Mouse (Mus musculus) right cerebral cortex, postnatal 25 days (tissue): ENCODE results near the gene Fam71f2.

ENCODE experiments used
- DNase-seq: peaks from one replicate; pipeline ENCODE4 v3.0.0; 2022

Fam71f2 gene

DNA sequence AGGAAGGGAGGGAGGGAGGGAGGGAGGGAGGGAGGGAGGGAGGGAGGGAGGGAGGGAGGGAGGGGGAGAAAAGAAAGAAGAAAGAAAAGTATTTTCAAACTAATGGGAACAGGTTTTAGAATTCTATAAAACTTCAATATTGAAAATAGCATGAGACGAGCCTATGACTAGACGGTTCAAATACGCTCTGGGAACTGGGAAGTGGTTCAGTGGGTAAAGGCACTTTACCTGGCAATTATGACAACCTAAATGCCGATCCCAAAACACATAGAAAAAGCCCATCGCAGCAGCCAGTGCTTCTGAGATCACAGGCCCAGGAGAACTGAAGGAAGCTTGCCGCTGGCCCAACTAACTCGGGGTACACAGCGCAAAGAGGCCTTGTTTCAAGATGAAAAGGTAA is at the start of gene Fam71f2:
Fam71f2 (plus strand) TSS at position 301 of the 400 bp plus-strand sequence.
- no peak for DNase-seq

DNA sequence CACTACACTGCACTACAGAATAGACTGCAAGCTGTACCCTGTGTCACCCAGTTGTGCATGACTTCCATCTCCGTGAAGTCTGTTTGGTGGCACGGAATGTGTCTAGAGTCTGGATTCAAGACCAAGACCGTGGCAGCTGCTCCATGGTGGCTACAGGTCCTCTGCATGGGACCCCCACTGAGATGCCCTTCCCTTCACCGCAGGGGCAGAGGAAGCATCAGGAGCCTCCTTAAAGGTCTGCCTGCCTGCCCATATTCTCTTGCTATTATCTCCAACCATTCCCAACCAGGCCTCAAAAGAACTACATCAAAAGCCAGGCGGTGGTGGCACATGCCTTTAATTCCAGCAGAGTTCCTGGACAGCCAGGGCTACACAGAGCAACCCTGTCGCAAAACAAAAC is 49.0 kb upstream of the Fam71f2 start:
- no peak for DNase-seq

DNA sequence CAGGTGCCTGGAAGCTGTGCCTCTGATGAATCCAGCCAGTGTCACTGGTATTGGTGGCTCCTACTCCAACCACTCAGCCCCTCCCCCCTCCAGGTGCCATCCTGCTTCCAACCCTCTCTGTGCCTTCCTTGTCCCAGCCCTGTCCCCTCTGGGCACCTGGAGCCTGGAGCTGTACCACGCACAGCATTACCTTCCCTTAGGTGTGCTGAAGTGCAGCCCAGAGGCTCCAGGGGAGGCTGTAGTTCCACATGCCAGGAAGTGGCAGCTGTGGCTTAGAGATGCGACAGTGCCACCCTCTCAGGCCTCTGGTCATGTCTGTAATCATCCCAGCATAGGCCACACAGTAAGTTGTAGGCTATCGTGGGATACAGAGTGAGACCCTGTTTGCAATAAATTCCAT is 47.6 kb upstream of the Fam71f2 start:
- no peak for DNase-seq

DNA sequence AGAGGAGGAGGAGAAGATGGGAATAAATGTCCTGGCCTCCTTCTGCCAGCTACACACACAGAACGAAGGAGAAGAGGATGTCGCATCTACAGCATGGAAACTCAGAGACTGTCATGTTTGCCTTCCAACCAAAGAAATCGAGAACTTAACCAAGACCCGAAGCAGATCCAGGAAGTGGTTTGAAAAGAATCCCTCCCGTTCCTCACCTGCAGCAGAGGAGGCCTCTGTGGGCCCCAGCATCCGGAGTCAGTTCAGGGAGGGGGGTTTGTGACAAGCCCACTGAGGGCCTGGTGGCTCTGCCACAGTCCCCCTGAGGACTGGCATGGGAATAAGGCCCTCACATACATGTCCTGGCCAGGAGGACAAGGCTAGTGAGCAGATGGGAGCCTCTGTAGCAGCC is 47.1 kb upstream of the Fam71f2 start:
- DNase-seq, result no peak

DNA sequence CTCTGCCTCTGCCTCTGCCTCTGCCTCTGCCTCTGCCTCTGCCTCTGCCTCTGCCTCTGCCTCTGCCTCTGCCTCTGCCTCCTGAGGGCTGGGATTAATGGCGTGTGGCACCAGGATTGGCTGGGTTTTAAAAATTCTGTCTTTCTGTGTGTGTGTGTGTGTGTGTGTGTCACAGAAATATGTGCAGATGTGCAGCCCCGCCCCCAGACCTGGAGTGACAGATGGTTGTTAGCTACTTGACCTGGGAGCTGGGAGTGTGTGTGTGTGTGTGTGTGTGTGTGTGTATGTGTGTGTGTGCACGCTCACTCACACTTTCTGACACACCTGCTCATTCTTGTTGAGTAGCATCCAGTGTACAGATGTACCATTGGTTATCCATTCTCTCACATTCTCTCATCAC is 45.7 kb upstream of the Fam71f2 start:
- no peak for DNase-seq

DNA sequence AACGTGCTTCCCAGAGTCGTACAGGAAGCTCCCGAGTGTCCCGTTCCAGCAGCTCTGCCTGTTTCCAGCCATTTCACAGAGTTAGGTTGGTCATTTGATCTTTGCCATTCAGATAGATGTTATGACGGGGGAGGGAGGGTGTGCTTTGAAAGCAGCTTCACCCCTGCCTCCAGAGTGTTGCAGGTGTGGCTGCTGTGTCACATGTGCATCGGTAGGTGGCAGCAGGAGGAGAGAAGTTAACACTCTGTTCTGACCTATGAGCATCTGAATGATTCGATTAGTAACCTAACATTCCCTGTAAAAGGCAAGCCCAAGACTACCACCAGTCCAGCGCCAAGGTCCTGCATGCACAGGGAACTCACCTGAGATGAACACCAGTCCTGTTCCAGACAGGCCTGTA is 45.1 kb upstream of the Fam71f2 start:
- DNase-seq, result no peak

DNA sequence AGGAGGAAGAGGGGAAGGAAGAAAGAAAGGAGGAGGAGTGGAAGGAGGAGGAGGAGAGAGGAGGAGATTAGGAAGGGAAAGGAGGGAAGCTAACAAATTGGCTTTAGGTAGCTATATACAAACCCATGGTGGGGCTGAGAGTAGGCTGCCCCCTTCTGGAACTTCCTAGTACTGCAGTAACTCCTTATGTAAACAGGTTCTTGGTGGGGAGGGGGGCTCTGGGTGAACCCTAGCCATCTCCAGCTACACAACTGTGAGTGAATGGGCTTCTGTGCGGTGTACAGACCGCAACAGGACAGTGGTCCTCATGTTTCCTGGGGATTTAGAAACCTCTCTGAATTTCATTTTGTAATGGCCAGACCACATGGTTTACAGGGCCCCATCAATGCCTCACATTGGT is 38.6 kb upstream of the Fam71f2 start:
- no peak for DNase-seq

DNA sequence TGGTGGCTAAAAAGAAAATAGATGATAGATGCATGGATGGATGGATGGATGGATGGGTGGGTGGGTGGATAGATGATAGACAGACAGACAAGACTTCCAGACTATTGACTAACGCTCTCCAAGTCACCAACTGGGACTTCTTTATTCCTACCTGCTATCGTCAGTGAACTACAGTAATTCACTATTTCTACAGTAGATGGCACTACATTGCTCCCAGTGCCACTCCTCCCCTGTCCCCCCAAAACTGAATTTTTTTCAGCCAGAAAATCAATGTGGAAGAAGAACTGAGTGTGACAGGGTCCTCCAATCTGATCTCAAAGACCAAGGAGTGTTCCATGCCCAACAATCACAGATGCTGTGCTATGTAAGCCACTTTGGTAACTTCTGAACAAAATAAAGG is 37.7 kb upstream of the Fam71f2 start:
- DNase-seq, result no peak

DNA sequence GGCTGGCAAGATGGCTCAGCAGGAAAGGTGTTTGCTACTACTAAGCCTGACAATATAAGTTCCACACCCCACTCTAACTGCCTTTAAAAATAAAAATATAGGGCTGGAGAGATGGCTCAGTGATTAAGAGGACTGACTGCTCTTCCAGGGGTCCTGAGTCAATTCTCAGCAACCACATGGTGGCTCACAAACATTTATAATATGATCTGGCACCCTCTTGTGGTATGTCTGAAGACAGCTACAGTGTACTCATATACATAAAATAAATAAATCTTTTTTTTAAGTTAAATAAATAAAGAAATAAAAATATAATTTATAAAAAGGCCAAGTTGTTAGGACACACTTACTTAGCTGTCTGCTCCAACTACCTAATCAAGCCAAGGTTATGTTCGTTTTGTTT is 37.1 kb upstream of the Fam71f2 start:
- DNase-seq, result no peak

DNA sequence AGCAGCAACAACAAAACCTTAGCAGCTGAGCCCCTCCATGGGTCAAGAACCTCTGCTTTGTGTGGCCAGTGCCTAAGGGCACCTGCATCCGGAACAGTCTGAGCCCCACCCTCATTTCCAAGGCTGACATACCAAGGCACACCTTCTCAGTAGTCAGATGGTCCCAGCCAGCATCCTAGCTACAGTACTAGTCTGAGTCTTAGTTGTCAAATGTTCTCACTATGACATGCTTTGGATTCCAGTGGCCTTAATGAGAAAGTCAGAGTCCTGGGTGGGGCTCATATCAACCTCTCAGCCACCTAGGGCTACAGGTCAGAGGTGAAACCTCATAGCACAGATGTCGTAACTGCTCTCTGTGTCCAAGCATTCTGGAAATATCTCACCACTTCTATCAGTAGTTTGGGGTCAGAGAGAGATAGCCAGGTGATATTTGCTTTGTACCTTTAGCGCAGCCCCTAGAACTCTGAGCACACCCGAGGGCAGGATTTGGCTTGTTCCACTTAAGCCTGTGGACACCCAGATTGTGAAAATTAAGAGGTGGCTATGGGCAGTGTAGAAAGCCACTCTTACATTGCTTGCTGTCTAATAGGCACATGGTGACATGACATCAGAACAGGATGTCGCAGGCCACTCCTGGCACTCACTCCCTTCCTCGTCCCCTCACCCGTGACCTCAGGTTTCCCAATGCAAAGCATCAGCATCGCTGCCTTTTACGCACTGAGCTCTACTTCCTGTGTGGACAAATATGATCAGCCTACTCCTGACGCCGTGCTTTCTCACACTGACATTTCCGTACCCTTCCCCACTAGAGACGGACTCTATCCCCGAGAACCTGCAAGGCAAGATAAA is 33.9 kb upstream of the Fam71f2 start:
- no peak for DNase-seq

DNA sequence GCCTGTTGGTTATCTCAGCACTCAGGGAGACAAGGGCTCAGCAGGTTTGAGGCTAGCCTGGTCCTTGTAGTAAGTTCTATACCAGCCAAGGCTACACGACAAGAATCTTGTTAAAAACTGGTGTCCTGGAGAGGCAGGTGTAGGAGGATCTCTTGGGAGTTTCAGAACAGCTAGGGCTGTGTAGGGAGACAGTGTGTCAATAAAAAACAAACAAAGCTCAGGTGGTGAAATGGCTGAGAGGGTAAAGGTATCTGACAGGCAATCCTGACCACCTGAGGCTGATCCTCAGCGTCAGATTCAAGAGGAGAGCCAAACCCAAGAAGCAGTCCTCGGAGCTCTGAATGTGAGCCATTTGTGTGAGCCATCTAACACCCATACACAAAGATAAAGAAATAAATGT is 33.2 kb upstream of the Fam71f2 start:
- DNase-seq, result no peak

DNA sequence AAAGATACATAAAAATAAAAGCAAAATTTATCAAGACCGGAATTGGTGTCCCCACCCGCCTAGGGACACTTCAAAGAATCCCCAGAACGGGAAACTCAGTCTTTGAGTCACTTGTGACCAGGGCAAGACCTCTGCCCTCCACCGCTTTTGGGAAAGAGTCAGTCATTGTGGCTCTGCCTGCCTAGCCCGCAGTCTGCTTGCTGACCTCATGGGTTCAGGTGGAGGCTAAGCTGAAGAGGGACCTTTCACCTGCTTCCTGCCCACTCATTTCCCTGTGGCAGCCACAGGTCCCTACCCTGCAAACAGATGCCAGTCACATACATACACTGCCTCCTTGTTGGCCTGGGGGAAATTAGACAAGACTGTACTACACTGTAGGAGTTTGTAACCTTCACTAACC is 32.8 kb upstream of the Fam71f2 start:
- no peak for DNase-seq

DNA sequence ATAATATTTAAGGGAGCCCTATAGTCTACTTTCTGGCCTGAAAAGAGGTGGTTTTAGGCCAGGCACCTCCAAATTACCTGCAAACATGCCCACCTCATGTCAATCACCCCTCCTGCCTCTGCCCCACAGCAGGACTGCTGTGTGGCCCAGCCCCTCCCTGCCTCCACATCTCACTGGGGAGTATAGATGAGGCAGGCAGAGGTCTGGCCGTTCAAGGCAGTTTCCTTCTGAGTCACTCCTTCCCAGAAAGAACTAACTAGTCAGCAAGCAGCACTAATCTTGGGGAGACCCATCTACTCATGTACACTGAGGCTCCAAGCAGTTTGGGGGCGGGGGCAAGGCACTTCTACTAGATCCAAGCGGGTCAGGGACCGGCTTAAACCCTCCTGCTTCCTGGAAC is 32.3 kb upstream of the Fam71f2 start:
- no peak for DNase-seq

DNA sequence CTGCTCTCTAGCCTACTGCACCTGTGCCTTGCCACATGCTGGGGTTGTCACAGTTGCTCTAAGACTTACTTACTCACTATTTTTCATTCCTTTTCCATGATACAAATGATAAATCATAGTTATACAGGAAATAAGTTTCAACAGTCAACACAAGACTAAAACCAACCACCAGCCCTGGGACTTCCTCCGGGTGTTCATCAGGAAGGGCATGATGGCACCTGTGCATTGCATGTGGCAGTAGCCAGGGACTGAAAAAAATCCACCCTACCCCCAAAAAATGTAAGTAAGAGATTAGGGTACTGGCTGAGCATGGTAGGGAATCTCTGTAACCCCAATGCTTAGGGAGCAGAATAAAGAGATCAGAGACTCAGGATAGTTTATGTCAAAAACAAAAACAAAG is 20.0 kb upstream of the Fam71f2 start:
- no peak for DNase-seq

DNA sequence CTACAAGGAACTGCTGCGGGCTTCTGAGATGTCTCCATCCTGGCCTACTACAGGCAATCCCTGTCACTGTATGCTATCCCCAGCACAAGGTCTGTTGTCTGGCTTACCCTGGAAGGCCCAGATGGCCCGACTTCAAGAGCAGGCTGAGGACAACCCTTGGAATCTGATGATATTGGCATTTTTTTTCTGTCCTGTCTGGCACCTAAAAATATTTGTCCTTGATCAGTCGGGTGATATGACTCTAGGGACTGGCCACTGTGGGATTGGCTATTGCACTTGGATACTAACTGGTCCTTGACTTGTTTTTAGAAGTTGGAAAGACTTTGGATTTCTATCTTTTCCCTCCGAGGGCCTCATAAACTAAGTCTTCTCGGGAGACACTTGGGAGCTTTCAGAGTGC is 17.6 kb upstream of the Fam71f2 start:
- no peak for DNase-seq

DNA sequence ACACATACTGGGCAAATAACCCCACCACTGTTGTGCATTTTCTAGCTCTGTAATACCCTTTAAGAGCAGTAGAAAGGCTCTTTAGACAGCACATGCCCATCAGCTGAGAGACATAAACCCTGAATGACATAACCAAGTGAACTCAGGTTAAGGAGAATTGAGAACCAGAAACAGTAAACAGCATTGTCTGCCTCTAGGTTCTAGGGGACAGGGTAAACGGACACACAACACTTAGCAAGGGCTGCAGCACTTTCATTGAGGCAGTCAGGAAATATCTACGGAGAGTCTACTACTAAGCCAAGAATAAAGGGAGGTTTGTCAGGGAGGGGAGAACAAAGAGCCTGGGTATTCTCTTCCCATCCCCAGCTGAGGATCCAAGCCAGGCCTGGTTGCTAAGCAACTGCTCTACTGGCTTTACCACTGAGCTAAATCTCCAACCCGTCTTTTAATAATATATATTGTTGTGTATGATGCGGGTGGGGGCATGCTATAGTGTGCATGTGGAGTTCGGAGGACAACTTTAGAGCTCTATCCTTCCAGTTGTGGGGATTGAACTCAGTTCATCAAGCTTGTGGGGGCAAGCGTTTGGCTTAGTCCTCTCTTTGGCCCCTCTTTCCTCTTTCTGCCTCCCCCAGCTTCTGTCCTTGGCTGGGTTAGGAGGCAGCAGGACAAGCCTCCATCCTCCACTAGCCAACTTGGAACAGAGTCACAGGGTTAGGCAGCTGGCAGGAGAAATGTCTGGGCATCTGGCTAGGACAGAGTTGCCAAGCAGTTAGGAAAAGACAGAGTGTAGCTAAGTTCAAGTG is 15.5 kb upstream of the Fam71f2 start:
- DNase-seq, result peak; percentile 28

DNA sequence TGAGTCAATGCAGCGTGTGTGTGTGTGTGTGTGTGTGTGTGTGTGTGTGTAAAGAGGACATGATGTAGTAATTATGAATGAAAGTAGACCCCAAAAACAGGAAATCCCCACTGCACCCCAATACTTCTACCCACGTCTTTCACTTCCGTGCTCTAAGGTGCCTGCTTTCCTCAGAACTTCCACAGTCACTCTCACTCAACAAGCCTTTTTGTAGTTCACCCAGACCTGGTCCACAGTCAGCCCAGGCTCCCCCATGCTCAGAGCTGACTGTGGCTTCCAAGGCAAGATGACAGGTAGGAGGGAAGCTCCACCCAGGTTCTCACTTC is 15.0 kb upstream of the Fam71f2 start:
- no peak for DNase-seq

DNA sequence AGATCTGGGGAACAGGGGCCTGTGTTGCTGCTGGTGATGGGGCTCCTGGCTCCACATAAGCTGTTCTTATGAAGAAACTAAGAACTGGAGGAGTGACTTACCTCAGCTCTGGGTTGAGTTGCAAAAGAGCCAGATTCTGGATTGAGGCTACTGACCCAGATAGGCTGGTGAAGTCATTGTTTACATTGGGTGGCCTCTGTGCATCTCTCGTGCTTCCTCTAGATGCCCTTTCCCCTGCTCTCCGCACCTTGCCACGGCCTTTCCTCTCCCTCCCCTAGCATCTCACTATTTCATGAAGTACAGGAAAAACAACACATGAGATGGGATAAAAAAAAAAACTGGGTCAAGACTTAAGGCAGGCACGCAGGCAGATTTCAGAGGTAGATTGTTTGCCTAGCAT is 12.5 kb upstream of the Fam71f2 start:
- DNase-seq, result no peak

DNA sequence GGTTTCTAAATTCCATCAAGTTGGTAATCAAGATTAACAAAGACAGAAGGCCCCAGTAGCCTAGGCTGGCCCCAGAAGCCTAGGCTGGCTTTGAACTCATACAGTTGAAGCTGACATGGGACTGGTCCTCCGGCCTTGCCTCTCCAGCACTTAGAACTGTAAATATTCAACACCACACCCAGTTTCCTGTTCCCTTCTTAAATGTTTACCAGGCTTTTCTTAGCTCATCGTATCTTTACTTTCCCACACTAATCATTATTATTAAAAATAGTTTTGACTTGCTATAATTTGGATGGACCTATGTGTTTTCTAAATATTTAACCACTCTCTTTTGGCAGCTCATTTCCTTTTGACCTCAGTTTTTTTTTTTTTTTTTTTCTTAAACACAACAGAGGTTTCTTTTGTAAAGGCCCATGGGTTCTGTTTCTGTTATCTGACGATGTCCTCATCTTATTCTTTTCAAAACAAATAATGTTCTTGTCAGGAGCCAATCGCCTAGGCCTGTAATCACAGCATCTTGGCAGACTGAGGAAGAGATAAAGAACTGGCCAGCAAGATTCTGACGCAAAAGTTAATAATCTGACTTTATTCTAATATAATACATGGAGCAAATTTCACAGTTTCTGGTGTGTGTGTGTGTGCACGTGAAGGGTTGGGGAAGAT is 10.3 kb upstream of the Fam71f2 start:
- no peak for DNase-seq

DNA sequence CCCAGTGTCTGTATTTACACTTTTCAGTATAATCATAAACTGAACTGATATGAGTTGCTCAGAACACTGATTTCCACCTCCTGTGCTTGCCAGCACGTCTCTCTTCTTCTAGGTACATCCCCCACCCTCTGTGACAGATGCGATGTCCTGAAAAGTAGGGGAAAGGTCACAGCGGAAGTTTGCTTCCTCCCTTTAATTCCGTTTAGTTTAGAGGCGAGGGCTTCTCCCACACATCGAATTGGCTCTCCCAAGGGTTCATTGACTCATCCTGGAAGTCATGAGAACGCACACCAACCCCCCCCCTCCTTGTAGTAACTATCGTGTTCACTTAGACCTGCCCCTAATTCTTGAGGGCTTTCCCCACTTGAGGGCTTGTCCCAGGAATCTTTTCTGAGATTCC is 8.4 kb upstream of the Fam71f2 start:
- no peak for DNase-seq

DNA sequence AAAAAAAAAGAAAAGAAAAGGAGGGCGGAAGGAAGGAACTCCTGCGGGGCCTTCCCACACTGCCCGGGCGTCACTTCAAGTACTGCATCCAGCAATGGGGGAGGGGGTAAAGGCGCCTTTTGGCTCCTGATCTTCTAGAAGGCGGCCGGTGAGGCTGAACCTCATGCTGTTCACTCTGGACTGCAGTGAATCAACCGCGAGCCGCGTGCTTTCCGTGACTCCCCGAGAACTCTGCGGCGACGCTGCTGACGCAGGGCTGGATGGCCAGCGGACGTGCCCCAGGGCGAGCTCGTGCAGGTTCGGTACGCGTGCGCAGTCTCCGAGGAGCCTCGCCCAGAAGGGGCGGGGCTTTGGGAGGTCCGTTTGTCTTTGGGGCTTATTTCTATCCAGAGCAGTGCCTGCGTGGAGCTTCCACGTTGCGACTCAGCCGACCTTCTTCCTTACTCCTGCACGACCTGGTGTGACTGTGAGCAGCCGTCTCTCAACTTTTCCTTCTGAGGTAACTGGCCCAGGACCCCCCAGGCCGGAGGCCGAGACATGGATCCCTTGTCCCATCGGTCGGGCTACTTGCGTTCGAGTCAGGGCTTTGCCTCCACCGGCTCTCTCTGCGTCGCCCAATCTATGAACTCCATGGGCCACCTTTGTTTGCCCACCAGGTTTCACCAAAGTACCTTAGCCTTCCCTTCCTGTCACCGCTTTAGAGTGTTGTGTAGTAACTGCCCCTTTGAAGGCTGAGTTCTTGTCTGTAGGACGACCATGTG is 6.9 kb upstream of the Fam71f2 start, which contains the start of gene Hilpda:
Hilpda (plus strand) TSS at position 177 of the 761 bp plus-strand sequence.
- DNase-seq, result peak; percentile 88

DNA sequence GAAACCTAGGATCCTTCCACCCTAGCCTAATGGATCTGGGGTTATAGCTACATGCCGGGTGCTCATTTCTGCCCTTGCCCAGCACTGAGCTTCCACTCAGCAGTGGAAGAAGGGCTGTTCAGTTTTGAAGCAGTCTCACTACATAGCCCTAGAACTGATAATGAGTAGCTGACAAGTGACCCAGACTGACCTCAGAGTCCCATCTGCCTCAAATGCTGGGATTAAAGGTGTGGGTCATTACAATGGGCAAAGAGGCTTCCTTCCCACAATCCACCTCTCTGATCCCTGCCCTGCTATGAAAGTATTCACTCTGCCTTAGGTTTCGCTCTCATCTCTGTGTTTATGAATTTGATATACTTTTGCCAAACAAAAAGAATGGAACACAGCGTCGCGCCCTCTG is 2.6 kb upstream of the Fam71f2 start:
- DNase-seq, result no peak
